23 mouse cellular contexts compared by ENCODE assay signal in genomic region chr17:12000285-12000684, GRCm38 (mm10).
DNase-seq lines count a peak whose midpoint lies in the region; ATAC-seq lines count a peak whose summit lies in the region.
"Had no signal": no experiment of that assay in that cellular context is flagged by ENCODE, and none has a peak within 500 bp of the region (broad histone marks: within the 10 kb centered on the region; RNA-seq: fewer than 3 reads in every experiment).

No protein-coding gene starts in this region.

- H3K27me3 ChIP-seq in hindbrain, embryonic 13.5 days = no peaks in the 10 kb centered on the region
- H3K27me3 ChIP-seq in hindbrain, embryonic 10.5 days (ENCODE audit: insufficient read depth, poor library complexity, severe bottlenecking) = no peaks in the 10 kb centered on the region
- H3K27me3 ChIP-seq: embryonic facial prominence, embryonic 12.5 days; forebrain, embryonic 13.5 days; forebrain, embryonic 15.5 days had no signal

- H3K9ac ChIP-seq in hindbrain, embryonic 13.5 days = no peak overlapping the region
- H3K9ac ChIP-seq: embryonic facial prominence, embryonic 12.5 days; forebrain, embryonic 13.5 days; forebrain, embryonic 15.5 days had no signal

- H3K4me1 ChIP-seq in hindbrain, embryonic 13.5 days (replicated peaks) = no peaks in the 10 kb centered on the region
- H3K4me1 ChIP-seq in hindbrain, embryonic 10.5 days (replicated peaks) = no peaks in the 10 kb centered on the region
- H3K4me1 ChIP-seq: embryonic facial prominence, embryonic 10.5 days; forebrain, embryonic 13.5 days; forebrain, embryonic 15.5 days had no signal

- H3K4me2 ChIP-seq in hindbrain, embryonic 13.5 days = no peak overlapping the region
- H3K4me2 ChIP-seq: embryonic facial prominence, embryonic 12.5 days; forebrain, embryonic 13.5 days; forebrain, embryonic 15.5 days had no signal

- ATAC-seq in hindbrain, embryonic 13.5 days (ENCODE audit: low FRiP score) = no peak
- ATAC-seq: activated CD4-positive, CD25-positive, alpha-beta regulatory T cell, adult 4 months; CD4-positive, CD25-positive, alpha-beta regulatory T cell, adult 4 months; forebrain, embryonic 13.5 days; forebrain, embryonic 15.5 days; Patski had no signal

- DNase-seq in heart, adult 11 months = peak; percentile 51
- DNase-seq in heart, postnatal 25 days (ENCODE audit: low spot score) = no peak
- no peak for DNase-seq in hindbrain, embryonic 10.5 days (ENCODE audit: low spot score)
- DNase-seq in retina, postnatal 1 day = peak; percentile 30
- no peak for DNase-seq in retina, embryonic 14.5 days (ENCODE audit: low spot score)
- DNase-seq: adrenal gland, adult 8-10 months; adrenal gland, postnatal 14 days; adrenal gland, postnatal 36 days; B cell, adult 2 months; cerebellum, adult 11-12 months; cerebellum, adult 2 months; cerebellum, adult 9-10 months; cerebellum, postnatal 10 days; cerebellum, postnatal 25 days had no signal

- 0 out of 2 replicates have a peak overlapping the region, but pooled peaks have one; percentile 31 for H3K27ac ChIP-seq in hindbrain, embryonic 13.5 days
- no peak overlapping the region for H3K27ac ChIP-seq in hindbrain, embryonic 10.5 days
- H3K27ac ChIP-seq: embryonic facial prominence, embryonic 10.5 days; embryonic facial prominence, embryonic 12.5 days; forebrain, embryonic 13.5 days; forebrain, embryonic 15.5 days had no signal

- no peaks in the 10 kb centered on the region for H3K9me3 ChIP-seq in hindbrain, embryonic 13.5 days
- H3K9me3 ChIP-seq in hindbrain, embryonic 10.5 days = no peaks in the 10 kb centered on the region
- H3K9me3 ChIP-seq: embryonic facial prominence, embryonic 10.5 days; embryonic facial prominence, embryonic 12.5 days; forebrain, embryonic 13.5 days; forebrain, embryonic 15.5 days; G1E had no signal

- no peak overlapping the region for H3K4me3 ChIP-seq in hindbrain, embryonic 13.5 days
- no peak overlapping the region for H3K4me3 ChIP-seq in hindbrain, embryonic 10.5 days
- H3K4me3 ChIP-seq: embryonic facial prominence, embryonic 10.5 days; embryonic facial prominence, embryonic 12.5 days; forebrain, embryonic 13.5 days; forebrain, embryonic 15.5 days had no signal

- intact Hi-C loops in heart, postnatal 25 days (cut with DNase I) = no loop called here

- no peaks in the 10 kb centered on the region for H3K36me3 ChIP-seq in hindbrain, embryonic 13.5 days
- no peaks in the 10 kb centered on the region for H3K36me3 ChIP-seq in hindbrain, embryonic 10.5 days
- H3K36me3 ChIP-seq: embryonic facial prominence, embryonic 10.5 days; embryonic facial prominence, embryonic 12.5 days; forebrain, embryonic 15.5 days; G1E had no signal

- WGBS in hindbrain, embryonic 13.5 days = 58% methylated on average over 9 of the region's 9 CpGs
- WGBS in hindbrain, embryonic 10.5 days = 80% methylated on average over 9 of the region's 9 CpGs

Comparison
In these comparisons a context has a peak if more than half of its experiments do, and no peak if none do; other contexts are left out.
1. DNase-seq: peak in heart, adult 11 months (single experiment) and retina, postnatal 1 day (single experiment); none in heart, postnatal 25 days (single experiment), hindbrain, embryonic 10.5 days (single experiment) and retina, embryonic 14.5 days (single experiment).